Mouse (Mus musculus): ENCODE results near the gene Olfr866.

Olfr866 gene

GRCm38 (mm10) chr9:20027935-20028334, at the start of gene Olfr866:
Gene Olfr866 (minus strand): TSS chr9:20028035.
- DNase-seq: no peak

GRCm38 (mm10) chr9:20073523-20074177, 45.8 kb upstream of the Olfr866 start:
- no peak for DNase-seq

GRCm38 (mm10) chr9:20071291-20071690, 43.5 kb upstream of the Olfr866 start:
- no peak for DNase-seq

GRCm38 (mm10) chr9:20070236-20070635, 42.4 kb upstream of the Olfr866 start:
- DNase-seq: no peak

- no peak for DNase-seq
These were observed 29.6 kb upstream of the Olfr866 start, which contains the start of gene Olfr867 for GRCm38 (mm10) chr9:20057462-20057861. Gene Olfr867 (minus strand): TSS chr9:20057562.

GRCm38 (mm10) chr9:20047964-20048363, 20.1 kb upstream of the Olfr866 start:
- no peak for DNase-seq

Data from cerebellum, adult 11 months (tissue).